Mouse (Mus musculus): ENCODE measurements around the gene Frs2. TPM values are rescaled to one million over a fixed set of nuclear protein-coding genes. Genes with fewer than 3 reads are reported as not detected.
"Not testable (repeated sequence)": the region's sequence is repeated elsewhere in the genome, so short reads cannot be mapped to it uniquely, and the experiment has no call there.

Gene Frs2
- polyA plus RNA-seq, 1 experiment from 2014 or later = 18.5 TPM

DNA sequence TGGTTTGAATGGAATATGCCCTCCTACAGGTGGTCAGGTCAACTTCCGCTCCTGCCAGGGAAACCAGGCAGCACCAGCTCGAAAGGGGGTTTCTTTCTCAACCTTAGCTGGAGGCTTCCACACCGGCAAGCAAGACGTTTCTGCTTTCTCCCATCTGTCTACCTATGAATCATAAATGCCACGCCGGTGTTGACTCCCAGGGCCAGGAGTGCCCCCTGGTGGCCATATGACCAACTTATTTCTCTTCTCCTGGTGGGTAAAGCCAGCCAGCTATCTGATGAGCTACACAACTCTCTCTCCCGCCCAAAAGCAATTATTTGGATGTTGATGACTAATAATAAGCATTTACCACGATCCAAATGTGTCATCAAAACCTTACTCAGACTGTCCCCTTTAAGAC, 114.5 kb downstream of the Frs2 start:
- WGBS = 11% methylated on average over 8 of the region's 8 CpGs
- ATAC-seq = 0 out of 2 replicates have a peak, but pooled peaks have one; percentile 38
- no peaks in the 10 kb centered on the region for H3K36me3 ChIP-seq (ENCODE audit: control insufficient read depth, insufficient read depth)
- no peaks in the 10 kb centered on the region for H3K9me3 ChIP-seq (ENCODE audit: control insufficient read depth)
- H3K4me3 ChIP-seq (ENCODE audit: low read depth, low read length) = no peak overlapping the region
- 0 out of 2 replicates have a peak overlapping the region, but pooled peaks have one; percentile 14 for H3K4me2 ChIP-seq (replicated peaks; ENCODE audit: low read depth)
- no peaks in the 10 kb centered on the region for H3K27me3 ChIP-seq (replicated peaks; ENCODE audit: control insufficient read depth, insufficient read depth, low read length)
- H3K27ac ChIP-seq (ENCODE audit: low read depth, low read length) = no peak overlapping the region
- no peaks in the 10 kb centered on the region for H3K4me1 ChIP-seq (replicated peaks; ENCODE audit: control insufficient read depth, insufficient read depth, low read length)
- no peak overlapping the region for H3K9ac ChIP-seq (ENCODE audit: low read depth, low read length)
- peak; percentile 91 for TF ChIP-seq CTCF (IDR thresholded peaks at IDR 0.05; ENCODE audit: low read depth)

GRCm38 (mm10) chr10:117031160-117031559, 117.2 kb downstream of the Frs2 start:
- TF ChIP-seq CTCF (IDR thresholded peaks at IDR 0.05; ENCODE audit: low read depth) = no peak
- H3K9ac ChIP-seq (ENCODE audit: low read depth, low read length) = no peak overlapping the region
- H3K4me3 ChIP-seq (ENCODE audit: low read depth, low read length) = no peak overlapping the region
- ATAC-seq = no peak
- H3K27me3 ChIP-seq (replicated peaks; ENCODE audit: control insufficient read depth, insufficient read depth, low read length) = no peaks in the 10 kb centered on the region
- no peaks in the 10 kb centered on the region for H3K9me3 ChIP-seq (ENCODE audit: control insufficient read depth)
- no peak overlapping the region for H3K27ac ChIP-seq (ENCODE audit: low read depth, low read length)
- no peaks in the 10 kb centered on the region for H3K4me1 ChIP-seq (replicated peaks; ENCODE audit: control insufficient read depth, insufficient read depth, low read length)
- H3K4me2 ChIP-seq (replicated peaks; ENCODE audit: low read depth) = no peak overlapping the region
- no peaks in the 10 kb centered on the region for H3K36me3 ChIP-seq (ENCODE audit: control insufficient read depth, insufficient read depth)
- WGBS = 90% methylated on average over 3 of the region's 3 CpGs

DNA sequence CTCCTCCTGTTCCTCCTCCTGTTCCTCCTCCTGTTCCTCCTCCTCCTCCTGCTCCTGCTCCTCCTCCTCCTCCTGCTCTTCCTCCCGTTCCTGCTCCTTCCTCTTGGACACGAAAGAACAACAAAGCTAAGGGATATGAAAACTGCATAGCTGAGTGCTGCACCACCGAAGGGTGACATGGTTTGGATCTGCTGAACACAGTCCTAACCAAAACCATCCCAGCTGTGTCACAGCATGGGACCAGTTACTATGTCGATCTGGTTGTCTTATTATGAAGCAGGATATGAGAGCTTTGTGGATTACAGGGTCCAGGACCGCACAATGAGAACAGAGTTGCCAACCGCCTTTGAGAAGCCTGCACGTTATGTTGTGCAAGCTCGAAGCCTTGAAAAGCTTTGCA, 122.2 kb downstream of the Frs2 start:
- 0 out of 2 replicates have a peak, but pooled peaks cover 6% of the 10 kb centered on the region for H3K27me3 ChIP-seq (replicated peaks; ENCODE audit: control insufficient read depth, insufficient read depth, low read length)
- H3K27ac ChIP-seq (ENCODE audit: low read depth, low read length) = no peak overlapping the region
- H3K4me2 ChIP-seq (replicated peaks; ENCODE audit: low read depth) = no peak overlapping the region
- no peak for ATAC-seq
- H3K9ac ChIP-seq (ENCODE audit: low read depth, low read length) = no peak overlapping the region
- H3K4me3 ChIP-seq (ENCODE audit: low read depth, low read length) = no peak overlapping the region
- WGBS = 79% methylated on average over 8 of the region's 8 CpGs
- no peaks in the 10 kb centered on the region for H3K36me3 ChIP-seq (ENCODE audit: control insufficient read depth, insufficient read depth)
- no peaks in the 10 kb centered on the region for H3K4me1 ChIP-seq (replicated peaks; ENCODE audit: control insufficient read depth, insufficient read depth, low read length)
- no peak for TF ChIP-seq CTCF (IDR thresholded peaks at IDR 0.05; ENCODE audit: low read depth)
- no peaks in the 10 kb centered on the region for H3K9me3 ChIP-seq (ENCODE audit: control insufficient read depth)

DNA sequence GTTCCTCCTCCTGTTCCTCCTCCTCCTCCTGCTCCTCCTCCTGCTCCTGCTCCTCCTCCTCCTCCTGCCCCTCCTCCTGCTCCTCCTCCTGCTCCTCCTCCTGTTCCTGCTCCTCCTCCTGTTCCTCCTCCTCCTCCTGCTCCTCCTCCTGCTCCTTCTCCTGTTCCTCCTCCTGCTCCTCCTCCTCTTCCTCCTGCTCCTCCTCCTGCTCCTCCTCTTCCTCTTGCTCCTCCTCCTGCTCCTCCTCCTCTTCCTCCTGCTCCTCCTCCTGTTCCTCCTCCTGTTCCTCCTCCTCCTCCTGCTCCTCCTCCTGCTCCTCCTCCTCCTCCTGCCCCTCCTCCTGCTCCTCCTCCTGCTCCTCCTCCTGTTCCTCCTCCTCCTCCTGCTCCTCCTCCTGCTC, 122.6 kb downstream of the Frs2 start:
- ATAC-seq; H3K27ac ChIP-seq (ENCODE audit: low read depth, low read length); H3K4me2 ChIP-seq (replicated peaks; ENCODE audit: low read depth): not testable (repeated sequence)

GRCm38 (mm10) chr10:117023693-117024092, 124.6 kb downstream of the Frs2 start:
- ATAC-seq = peak; percentile 63
- Histone ChIP-seq H3K27me3 (replicated peaks; ENCODE audit: control insufficient read depth, insufficient read depth, low read length) (0 out of 2 replicates have a peak, but pooled peaks cover 6% of the 10 kb centered on the region), H3K4me3 (ENCODE audit: low read depth, low read length) (peak overlapping the region; percentile 24), H3K36me3 (ENCODE audit: control insufficient read depth, insufficient read depth) (no peaks in the 10 kb centered on the region), H3K9me3 (ENCODE audit: control insufficient read depth) (no peaks in the 10 kb centered on the region), H3K4me1 (replicated peaks; ENCODE audit: control insufficient read depth, insufficient read depth, low read length) (no peaks in the 10 kb centered on the region), H3K4me2 (replicated peaks; ENCODE audit: low read depth) (peak overlapping the region; percentile 54), H3K27ac (ENCODE audit: low read depth, low read length) (no peak overlapping the region), H3K9ac (ENCODE audit: low read depth, low read length) (no peak overlapping the region)
- WGBS = 24% methylated on average over 16 of the region's 16 CpGs
- TF ChIP-seq CTCF (IDR thresholded peaks at IDR 0.05; ENCODE audit: low read depth) = no peak

More for the DNA sequence above, 122.6 kb downstream of the Frs2 start:
- not testable (repeated sequence) for H3K4me1 ChIP-seq (replicated peaks; ENCODE audit: control insufficient read depth, insufficient read depth, low read length); H3K9ac ChIP-seq (ENCODE audit: low read depth, low read length); H3K36me3 ChIP-seq (ENCODE audit: control insufficient read depth, insufficient read depth); H3K9me3 ChIP-seq (ENCODE audit: control insufficient read depth); H3K4me3 ChIP-seq (ENCODE audit: low read depth, low read length); H3K27me3 ChIP-seq (replicated peaks; ENCODE audit: control insufficient read depth, insufficient read depth, low read length)

DNA sequence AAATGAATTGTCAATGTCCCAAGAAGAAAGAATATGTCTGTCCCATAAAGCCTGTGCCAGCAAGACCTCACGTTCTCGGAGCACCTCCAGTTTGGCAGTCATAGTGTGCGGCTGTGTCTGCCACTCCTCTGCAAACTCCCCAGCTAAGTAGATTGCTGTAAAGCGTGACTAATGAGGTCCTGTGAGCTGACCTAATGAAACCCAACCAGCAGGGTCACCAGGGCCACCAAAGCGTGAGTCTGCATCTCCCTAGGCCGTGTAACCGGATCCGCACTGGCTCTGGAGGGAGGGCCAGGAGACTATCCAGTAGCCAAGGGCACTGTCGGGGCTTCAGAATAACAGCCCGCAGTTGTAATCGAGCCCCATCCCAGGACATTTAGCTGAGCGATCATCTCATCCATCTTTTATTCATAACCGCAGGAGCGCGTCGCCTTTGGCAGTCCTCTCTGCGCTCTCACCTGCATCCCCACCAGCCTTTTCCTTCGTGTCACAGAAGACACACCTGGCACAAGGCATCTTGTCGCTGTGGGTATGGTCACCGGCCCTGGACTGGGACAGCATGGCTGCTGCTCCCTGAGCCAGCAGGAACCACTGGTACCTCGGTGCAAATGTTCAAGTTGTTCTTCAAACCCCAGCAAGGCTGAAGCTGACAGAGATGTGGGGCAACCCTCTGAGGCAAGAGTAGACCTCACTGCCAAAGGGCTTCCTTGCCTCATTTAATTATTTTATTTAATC, 127.1 kb downstream of the Frs2 start:
- ATAC-seq = no peak
- no peak overlapping the region for H3K27ac ChIP-seq (ENCODE audit: low read depth, low read length)
- WGBS = 48% methylated on average over 21 of the region's 21 CpGs
- H3K27me3 ChIP-seq (replicated peaks; ENCODE audit: control insufficient read depth, insufficient read depth, low read length) = 0 out of 2 replicates have a peak, but pooled peaks cover 6% of the 10 kb centered on the region
- no peak overlapping the region for H3K4me2 ChIP-seq (replicated peaks; ENCODE audit: low read depth)
- no peak for TF ChIP-seq CTCF (IDR thresholded peaks at IDR 0.05; ENCODE audit: low read depth)
- no peak overlapping the region for H3K9ac ChIP-seq (ENCODE audit: low read depth, low read length)
- H3K36me3 ChIP-seq (ENCODE audit: control insufficient read depth, insufficient read depth) = no peaks in the 10 kb centered on the region
- H3K9me3 ChIP-seq (ENCODE audit: control insufficient read depth) = no peaks in the 10 kb centered on the region
- H3K4me1 ChIP-seq (replicated peaks; ENCODE audit: control insufficient read depth, insufficient read depth, low read length) = no peaks in the 10 kb centered on the region
- no peak overlapping the region for H3K4me3 ChIP-seq (ENCODE audit: low read depth, low read length)

Other genes starting within 250 kb of the Frs2 start
- 20.9 and 21.9 TPM in 2 replicates for gene Rab3ip, start 197.8 kb downstream of the Frs2 start, polyA plus RNA-seq (2015; fragmentation: Nextera tagmentation; extraction: Ambion mirVana)
- gene Gm10271, start 175.9 kb downstream of the Frs2 start, polyA plus RNA-seq (2015; fragmentation: Nextera tagmentation; extraction: Ambion mirVana) = not detected in 2 replicates
- not detected in 2 replicates for gene Best3, start 162.2 kb downstream of the Frs2 start, polyA plus RNA-seq (2015; fragmentation: Nextera tagmentation; extraction: Ambion mirVana)
- not detected in 2 replicates for gene Lrrc10, start 103.2 kb downstream of the Frs2 start, polyA plus RNA-seq (2015; fragmentation: Nextera tagmentation; extraction: Ambion mirVana)
- gene Cct2, start 84.7 kb downstream of the Frs2 start, polyA plus RNA-seq (2015; fragmentation: Nextera tagmentation; extraction: Ambion mirVana) = 112 and 119 TPM in 2 replicates
- 41.6 and 43.5 TPM in 2 replicates for gene Yeats4, start 76.0 kb upstream of the Frs2 start, polyA plus RNA-seq (2015; fragmentation: Nextera tagmentation; extraction: Ambion mirVana)
- not detected in 2 replicates for gene 9530003J23Rik, start 90.2 kb upstream of the Frs2 start, polyA plus RNA-seq (2015; fragmentation: Nextera tagmentation; extraction: Ambion mirVana)
- gene Lyz2, start 133.8 kb upstream of the Frs2 start, polyA plus RNA-seq (2015; fragmentation: Nextera tagmentation; extraction: Ambion mirVana) = 43.9 and 47.9 TPM in 2 replicates
- 7.7 and 9.6 TPM in 2 replicates for gene Lyz1, start 144.3 kb upstream of the Frs2 start, polyA plus RNA-seq (2015; fragmentation: Nextera tagmentation; extraction: Ambion mirVana)
- 41.2 and 45.4 TPM in 2 replicates for gene Cpsf6, start 231.5 kb upstream of the Frs2 start, polyA plus RNA-seq (2015; fragmentation: Nextera tagmentation; extraction: Ambion mirVana)